Mouse (Mus musculus): ENCODE data around the gene Crtc3.

- TF ChIP-seq ZC3H11A (IDR thresholded peaks at IDR 0.05; ENCODE audit: borderline replicate concordance, low read depth, low read length) (no peak), HCFC1 (IDR thresholded peaks at IDR 0.05; ENCODE audit: borderline replicate concordance, insufficient read depth, low read length) (no peak), CHD2 (IDR thresholded peaks at IDR 0.05; ENCODE audit: low read depth, low read length) (no peak)
These were observed 131.5 kb downstream of the Crtc3 start for GRCm38 (mm10) chr7:80557161-80557560.

All from ES-E14 (cell line).